Mouse (Mus musculus) stomach, embryonic 14.5 days (tissue): ENCODE measurements around the gene Samd4. TPM values are rescaled to one million over a fixed set of nuclear protein-coding genes. Genes with fewer than 3 reads are reported as not detected.

Source experiments
- ATAC-seq: fragments of 200-750 bp; cut with Nextera tagmentation; 2 replicates; pipeline ENCODE4 v1.8.0; 2017; ENCODE audit warnings: low read depth, moderate TSS enrichment; ENCODE audit not compliant: insufficient number of reproducible peaks, insufficient read depth, low FRiP score
- H3K27ac ChIP-seq: fragments of 300-500 bp; sonication (generic); 2 replicates; pipeline ENCODE4 v1.5.1; 2014; ENCODE audit warnings: mild to moderate bottlenecking, low read length, moderate library complexity, mixed read lengths
- H3K27me3 ChIP-seq: fragments of 300-500 bp; sonication (generic); 2 replicates; pipeline ENCODE4 v1.6.1; 2014; ENCODE audit warnings: low read length, control low read depth, mixed read lengths; ENCODE audit not compliant: control insufficient read depth, insufficient read depth
- H3K36me3 ChIP-seq: fragments of 300-500 bp; sonication (generic); 2 replicates; pipeline ENCODE4 v1.6.1; 2014; ENCODE audit warnings: mild to moderate bottlenecking, control low read depth, low read length, moderate library complexity, mixed read lengths; ENCODE audit not compliant: control insufficient read depth, insufficient read depth
- H3K4me1 ChIP-seq: fragments of 300-500 bp; sonication (generic); 2 replicates; pipeline ENCODE4 v1.6.1; 2014; ENCODE audit warnings: low read length, control low read depth, mixed read lengths; ENCODE audit not compliant: control insufficient read depth, insufficient read depth
- H3K4me2 ChIP-seq: fragments of 300-500 bp; sonication (generic); replicated peaks from 2 replicates; pipeline ENCODE4 v1.6.1; 2014; ENCODE audit warnings: low read depth, low read length, control low read depth
- H3K4me3 ChIP-seq: fragments of 300-500 bp; sonication (generic); 2 replicates; pipeline ENCODE4 v1.5.1; 2014; ENCODE audit warnings: low read depth, low read length, control low read depth
- H3K9ac ChIP-seq: fragments of 300-500 bp; sonication (generic); replicated peaks from 2 replicates; pipeline ENCODE4 v1.6.1; 2014; ENCODE audit warnings: low read depth, mild to moderate bottlenecking, control low read depth, low read length, moderate library complexity, mixed read lengths
- H3K9me3 ChIP-seq: fragments of 300-500 bp; sonication (generic); 2 replicates; pipeline ENCODE4 v1.6.1; 2016; ENCODE audit warnings: low read depth, low read length, control low read depth; ENCODE audit not compliant: control insufficient read depth
- WGBS: fragments of 180-500 bp; shearing (Covaris S2); extraction: QIAGEN DNeasy Blood & Tissue Kit; methylation state at CpG from one replicate; pipeline ENCODE4 v1.1.7; 2014; 5-methylcytosine and 5-hydroxymethylcytosine counted together
- polyA plus RNA-seq: library from polyadenylated mRNA; unstranded; fragments of >200 nt; fragmentation: Nextera tagmentation; extraction: Ambion mirVana; gene quantifications from 2 replicates; pipeline ENCODE4 v1.2.1, GENCODE M21; 2014

Samd4 gene
- polyA plus RNA-seq, 1 experiment from 2014 or later: 7.3 TPM

- WGBS: 67% methylated on average over 6 of the region's 6 CpGs
- no peak overlapping the region for H3K27ac ChIP-seq
- no peak overlapping the region for H3K4me2 ChIP-seq
- H3K27me3 ChIP-seq: no peaks in the 10 kb centered on the region
- no peaks in the 10 kb centered on the region for H3K9me3 ChIP-seq
- no peak for ATAC-seq
- no peaks in the 10 kb centered on the region for H3K4me1 ChIP-seq
- H3K9ac ChIP-seq: no peak overlapping the region
- no peak overlapping the region for H3K4me3 ChIP-seq
- no peaks in the 10 kb centered on the region for H3K36me3 ChIP-seq
Observed at GRCm38 (mm10) chr14:47027431-47028118, 144.9 kb downstream of the Samd4 start.

DNA sequence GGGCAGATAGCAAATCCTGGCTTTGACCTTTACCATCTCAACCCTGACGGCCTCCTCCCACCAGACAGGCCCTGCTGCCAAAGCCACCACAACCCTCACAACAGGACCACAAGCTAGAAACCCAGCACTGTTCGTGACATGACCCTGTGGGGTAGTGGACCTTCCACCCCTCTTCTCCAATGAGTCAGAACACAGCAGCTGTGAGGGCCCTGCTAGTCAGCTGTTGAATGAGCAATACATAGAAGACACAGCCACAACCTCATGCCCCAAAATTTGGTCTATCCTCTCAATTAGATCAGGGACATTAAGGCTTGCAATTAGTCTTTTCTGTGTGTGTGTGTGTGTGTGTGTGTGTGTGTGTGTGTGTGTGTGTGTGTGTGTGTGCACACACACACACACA lies 148.9 kb downstream of the Samd4 start:
- Histone ChIP-seq H3K9me3 (no peaks in the 10 kb centered on the region), H3K4me2 (no peak overlapping the region), H3K27me3 (no peaks in the 10 kb centered on the region), H3K9ac (no peak overlapping the region), H3K4me1 (no peaks in the 10 kb centered on the region), H3K4me3 (no peak overlapping the region), H3K36me3 (no peaks in the 10 kb centered on the region), H3K27ac (no peak overlapping the region)
- 89% methylated on average over 2 of the region's 2 CpGs for WGBS
- ATAC-seq: no peak

DNA sequence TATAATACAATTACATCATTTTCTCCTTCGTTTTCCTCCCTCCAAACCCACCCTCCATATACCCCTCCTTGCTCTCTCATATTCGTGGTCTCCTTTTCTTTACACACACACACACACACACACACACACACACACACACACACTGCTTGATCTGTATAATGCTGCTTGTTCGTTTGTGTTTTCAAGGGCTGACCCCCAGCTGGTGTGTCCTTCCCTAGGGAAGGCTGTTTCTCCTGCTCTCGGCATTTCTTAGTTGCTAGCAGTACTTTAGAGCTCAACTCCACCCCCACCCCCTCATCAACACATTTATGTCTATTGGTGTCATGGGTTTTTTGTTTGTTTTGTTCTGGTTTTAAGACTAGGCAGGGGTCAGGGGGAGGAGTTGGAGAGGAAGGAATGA lies 149.5 kb downstream of the Samd4 start:
- Histone ChIP-seq H3K36me3 (no peaks in the 10 kb centered on the region), H3K4me1 (no peaks in the 10 kb centered on the region), H3K4me3 (no peak overlapping the region), H3K9me3 (no peaks in the 10 kb centered on the region), H3K9ac (no peak overlapping the region), H3K27me3 (no peaks in the 10 kb centered on the region), H3K4me2 (no peak overlapping the region), H3K27ac (no peak overlapping the region)
- ATAC-seq: no peak
- WGBS: 46% methylated on average over 4 of the region's 4 CpGs

DNA sequence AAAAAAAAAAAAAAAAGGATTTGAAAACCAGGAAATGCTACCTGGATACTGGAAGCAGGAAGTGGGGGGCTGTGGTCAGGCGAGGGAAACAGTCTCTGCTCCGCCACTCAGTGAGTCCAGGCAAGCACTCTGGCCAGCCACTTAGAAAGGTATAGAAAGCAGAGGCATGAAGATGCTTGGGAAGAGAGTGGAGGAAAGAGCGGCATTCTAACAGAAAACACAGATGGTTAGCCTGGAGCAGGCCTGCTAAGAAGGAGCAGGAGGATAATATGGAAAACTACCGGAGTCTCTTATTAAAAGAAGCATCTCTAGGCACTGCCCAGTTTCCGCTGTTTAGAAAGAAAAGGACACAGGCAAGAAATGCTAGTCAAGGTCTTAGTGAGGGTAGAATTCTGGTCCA lies 150.8 kb downstream of the Samd4 start:
- no peaks in the 10 kb centered on the region for H3K9me3 ChIP-seq

DNA sequence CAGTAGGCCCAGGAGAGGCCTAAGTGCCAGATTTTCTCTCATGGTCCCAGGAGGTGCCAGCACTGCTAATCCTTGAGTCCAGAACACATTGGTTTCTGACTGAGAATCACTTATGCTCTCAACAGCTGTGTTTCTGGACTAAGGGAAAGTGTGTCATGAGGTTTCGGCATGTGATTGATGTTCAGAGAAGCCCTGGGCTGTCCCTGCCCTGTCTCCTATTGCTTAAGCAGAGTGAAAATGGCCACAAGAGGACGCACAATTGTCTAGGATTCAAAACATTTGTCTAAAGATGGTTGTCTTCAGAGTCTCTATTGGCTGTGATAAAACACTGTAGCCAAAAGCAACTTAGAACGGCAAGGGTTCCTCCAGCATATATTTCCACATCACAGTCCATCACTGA lies 159.0 kb downstream of the Samd4 start:
- ATAC-seq: no peak

More for the DNA sequence above, 150.8 kb downstream of the Samd4 start:
- no peak for ATAC-seq
- no peak overlapping the region for H3K4me2 ChIP-seq
- no peak overlapping the region for H3K9ac ChIP-seq
- WGBS: 82% methylated on average over 5 of the region's 5 CpGs
- H3K4me3 ChIP-seq: no peak overlapping the region
- no peaks in the 10 kb centered on the region for H3K4me1 ChIP-seq
- no peak overlapping the region for H3K27ac ChIP-seq
- H3K36me3 ChIP-seq: no peaks in the 10 kb centered on the region
- no peaks in the 10 kb centered on the region for H3K27me3 ChIP-seq

GRCm38 (mm10) chr14:47049051-47049450 lies 166.4 kb downstream of the Samd4 start:
- Histone ChIP-seq H3K4me2 (no peak overlapping the region), H3K27ac (no peak overlapping the region), H3K9me3 (no peaks in the 10 kb centered on the region), H3K4me3 (no peak overlapping the region), H3K27me3 (no peaks in the 10 kb centered on the region), H3K9ac (no peak overlapping the region), H3K4me1 (no peaks in the 10 kb centered on the region), H3K36me3 (no peaks in the 10 kb centered on the region)
- 93% methylated on average over 6 of the region's 6 CpGs for WGBS
- no peak for ATAC-seq

More for the DNA sequence above, 159.0 kb downstream of the Samd4 start:
- Histone ChIP-seq H3K4me3 (no peak overlapping the region), H3K27me3 (no peaks in the 10 kb centered on the region), H3K27ac (no peak overlapping the region), H3K36me3 (no peaks in the 10 kb centered on the region), H3K9ac (no peak overlapping the region), H3K9me3 (no peaks in the 10 kb centered on the region), H3K4me1 (no peaks in the 10 kb centered on the region), H3K4me2 (no peak overlapping the region)
- 87% methylated on average over 3 of the region's 3 CpGs for WGBS

GRCm38 (mm10) chr14:47051743-47052610 lies 169.3 kb downstream of the Samd4 start:
- WGBS: 84% methylated on average over 5 of the region's 5 CpGs
- H3K4me3 ChIP-seq: no peak overlapping the region

DNA sequence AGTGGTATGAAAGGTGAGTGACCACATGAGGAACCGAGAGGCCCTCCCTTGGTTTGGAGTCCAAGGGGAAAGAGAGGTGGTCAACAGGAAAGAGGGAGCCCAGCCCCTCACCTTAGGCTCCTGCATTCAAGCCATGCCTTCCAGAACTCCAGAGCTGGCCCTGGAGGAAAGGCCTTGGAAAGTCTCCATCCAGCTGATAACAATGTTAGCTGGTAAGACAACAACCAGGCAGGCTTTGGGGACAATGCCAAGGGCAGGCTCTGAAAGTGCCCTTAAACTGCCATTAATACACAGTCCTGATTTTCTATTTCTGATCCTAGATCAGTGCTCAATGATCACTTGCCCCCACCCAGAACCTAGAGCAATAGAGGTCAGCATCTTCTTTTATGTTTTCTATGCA lies 170.4 kb downstream of the Samd4 start:
- H3K27ac ChIP-seq: no peak overlapping the region
- H3K4me1 ChIP-seq: no peaks in the 10 kb centered on the region
- H3K36me3 ChIP-seq: no peaks in the 10 kb centered on the region
- no peaks in the 10 kb centered on the region for H3K27me3 ChIP-seq
- no peak overlapping the region for H3K9ac ChIP-seq
- H3K4me2 ChIP-seq: no peak overlapping the region
- ATAC-seq: no peak
- 100% methylated on average over 1 of the region's 1 CpGs for WGBS
- no peaks in the 10 kb centered on the region for H3K9me3 ChIP-seq
- no peak overlapping the region for H3K4me3 ChIP-seq

More at GRCm38 (mm10) chr14:47051743-47052610, 169.3 kb downstream of the Samd4 start:
- Histone ChIP-seq H3K4me2 (no peak overlapping the region), H3K4me1 (no peaks in the 10 kb centered on the region), H3K36me3 (no peaks in the 10 kb centered on the region), H3K9me3 (no peaks in the 10 kb centered on the region), H3K9ac (no peak overlapping the region), H3K27me3 (no peaks in the 10 kb centered on the region), H3K27ac (no peak overlapping the region)
- ATAC-seq: no peak
